11 mouse cellular contexts compared by ENCODE assay signal in the genomic region with DNA sequence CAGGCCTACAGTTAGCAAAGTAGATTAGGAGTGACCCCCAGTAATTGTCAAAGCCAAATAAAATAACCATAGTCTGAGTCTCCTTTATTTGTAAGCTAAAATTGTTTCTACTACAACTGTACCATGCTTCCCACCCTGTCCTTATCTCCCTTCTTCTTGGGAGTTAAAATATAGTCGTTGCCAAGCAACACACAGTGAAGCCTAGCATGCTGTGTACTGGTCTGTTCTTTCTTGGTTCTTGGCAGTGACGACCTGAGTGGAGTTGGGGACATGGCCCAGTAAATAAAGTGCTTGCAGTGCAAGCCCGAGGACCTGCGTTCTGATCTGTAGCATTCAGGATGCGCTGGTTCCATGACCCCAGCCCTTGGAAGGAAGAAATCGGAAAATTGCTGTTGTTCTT.
"Had no signal": no experiment of that assay in that cellular context is flagged by ENCODE, and none has a peak within 500 bp of the region (broad histone marks: within the 10 kb centered on the region; RNA-seq: fewer than 3 reads in every experiment).

No protein-coding gene starts in this region.

- H3K36me3 ChIP-seq: limb, embryonic 10.5 days; liver, embryonic 15.5 days; midbrain, embryonic 13.5 days; stomach, embryonic 15.5 days had no signal

- H3K9me3 ChIP-seq: limb, embryonic 10.5 days; liver, embryonic 15.5 days; midbrain, embryonic 13.5 days; stomach, embryonic 15.5 days had no signal

- H3K4me2 ChIP-seq: liver, embryonic 11.5 days; liver, embryonic 15.5 days; midbrain, embryonic 13.5 days; stomach, embryonic 15.5 days had no signal

- H3K27ac ChIP-seq: left cerebral cortex, adult 2 months; limb, embryonic 10.5 days; liver, embryonic 15.5 days; midbrain, embryonic 13.5 days; stomach, embryonic 15.5 days had no signal

- H3K4me3 ChIP-seq: left cerebral cortex, adult 2 months; limb, embryonic 10.5 days; liver, embryonic 15.5 days; midbrain, embryonic 13.5 days; stomach, embryonic 15.5 days had no signal

- H3K4me1 ChIP-seq: liver, embryonic 15.5 days; midbrain, embryonic 13.5 days; stomach, embryonic 15.5 days had no signal

- H3K9ac ChIP-seq: liver, embryonic 15.5 days; midbrain, embryonic 13.5 days; stomach, embryonic 15.5 days had no signal

- DNase-seq: lung, adult 2 months; lung, postnatal 36 days; right cerebral cortex, postnatal 14 days; thymus, postnatal 4 days had no signal

- ATAC-seq: lung, postnatal 0 days; midbrain, embryonic 13.5 days had no signal

- H3K27me3 ChIP-seq: liver, embryonic 15.5 days; midbrain, embryonic 13.5 days; stomach, embryonic 15.5 days had no signal
